Mouse (Mus musculus): ENCODE measurements around the gene Tmc4.

GRCm38 (mm10) chr7:3629030-3629429 is 48.3 kb downstream of the Tmc4 start:
- no peak for TF ChIP-seq CTCF (IDR thresholded peaks at IDR 0.05; ENCODE audit: borderline replicate concordance, insufficient read depth, low read length)
- no peak for TF ChIP-seq POLR2A (IDR thresholded peaks at IDR 0.05; ENCODE audit: low read depth, low read length)
